Mouse (Mus musculus) lung, embryonic 16.5 days (tissue): ENCODE data around the gene Ccnt2. TPM values are rescaled to one million over a fixed set of nuclear protein-coding genes. Genes with fewer than 3 reads are reported as not detected.

Source experiments
- ATAC-seq: fragments of 200-750 bp; cut with Nextera tagmentation; 2 replicates; pipeline ENCODE4 v1.8.0; 2017; ENCODE audit warnings: low read depth, mild to moderate bottlenecking, moderate library complexity
- H3K27ac ChIP-seq: fragments of 300-500 bp; sonication (generic); 2 replicates; pipeline ENCODE4 v1.5.1; 2014; ENCODE audit warnings: mild to moderate bottlenecking, control low read depth, low read length
- H3K27me3 ChIP-seq: fragments of 300-500 bp; sonication (generic); 2 replicates; pipeline ENCODE4 v1.6.1; 2014; ENCODE audit warnings: low read depth, low read length, mixed read lengths; ENCODE audit not compliant: control insufficient read depth, insufficient read depth
- H3K36me3 ChIP-seq: fragments of 300-500 bp; sonication (generic); 2 replicates; pipeline ENCODE4 v1.6.1; 2014; ENCODE audit warnings: low read length; ENCODE audit not compliant: control insufficient read depth, insufficient read depth
- H3K4me1 ChIP-seq: fragments of 300-500 bp; sonication (generic); replicated peaks from 2 replicates; pipeline ENCODE4 v1.6.1; 2014; ENCODE audit warnings: low read length, mixed read lengths; ENCODE audit not compliant: control insufficient read depth, insufficient read depth
- H3K4me2 ChIP-seq: fragments of 300-500 bp; sonication (generic); 2 replicates; pipeline ENCODE4 v1.6.1; 2014; ENCODE audit warnings: low read depth, low read length, control low read depth
- H3K4me3 ChIP-seq: fragments of 300-500 bp; sonication (generic); 2 replicates; pipeline ENCODE4 v1.5.1; 2014; ENCODE audit warnings: mild to moderate bottlenecking, low read length, control low read depth
- H3K9ac ChIP-seq: fragments of 300-500 bp; sonication (generic); 2 replicates; pipeline ENCODE4 v1.6.1; 2014; ENCODE audit warnings: low read length, control low read depth
- H3K9me3 ChIP-seq: fragments of 300-500 bp; sonication (generic); 2 replicates; pipeline ENCODE4 v1.6.1; 2016; ENCODE audit warnings: low read length; ENCODE audit not compliant: control insufficient read depth
- WGBS: fragments of 180-500 bp; shearing (Covaris S2); extraction: QIAGEN DNeasy Blood & Tissue Kit; methylation state at CpG from one replicate; pipeline ENCODE4 v1.1.7; 2014; 5-methylcytosine and 5-hydroxymethylcytosine counted together
- polyA plus RNA-seq: library from polyadenylated mRNA; unstranded; fragments of >200 nt; fragmentation: Nextera tagmentation; extraction: Ambion mirVana; gene quantifications from 2 replicates; pipeline ENCODE4 v1.2.1, GENCODE M21; 2015

Gene Ccnt2
- polyA plus RNA-seq, 1 experiment from 2014 or later = 82.3 TPM

DNA sequence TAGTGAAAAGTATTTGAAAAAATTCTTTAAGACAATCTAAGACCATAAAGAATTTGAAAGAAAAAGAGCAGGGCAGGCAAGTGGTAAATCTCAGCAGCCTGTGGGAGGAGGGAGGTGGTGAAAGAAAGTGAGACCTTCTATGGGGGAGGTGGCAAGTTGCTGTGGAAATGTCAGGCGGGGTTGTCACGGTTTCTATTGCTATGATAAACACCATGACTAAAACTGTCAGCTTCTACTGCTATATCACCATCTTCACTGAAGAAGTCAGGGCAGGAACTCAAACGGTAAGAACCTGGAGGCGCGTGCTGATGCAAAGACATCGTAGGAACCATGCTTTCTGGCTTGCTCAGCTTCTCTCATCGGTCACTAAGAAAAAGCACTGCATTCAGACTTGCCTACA lies 39.0 kb downstream of the Ccnt2 start:
- H3K27me3 ChIP-seq = no peaks in the 10 kb centered on the region
- WGBS = 57% methylated on average over 7 of the region's 7 CpGs
- H3K9ac ChIP-seq = no peak overlapping the region
- no peak for ATAC-seq
- H3K36me3 ChIP-seq = no peaks in the 10 kb centered on the region
- H3K4me3 ChIP-seq = no peak overlapping the region
- no peak overlapping the region for H3K4me2 ChIP-seq
- H3K9me3 ChIP-seq = no peaks in the 10 kb centered on the region
- H3K4me1 ChIP-seq = no peaks in the 10 kb centered on the region
- H3K27ac ChIP-seq = no peak overlapping the region

DNA sequence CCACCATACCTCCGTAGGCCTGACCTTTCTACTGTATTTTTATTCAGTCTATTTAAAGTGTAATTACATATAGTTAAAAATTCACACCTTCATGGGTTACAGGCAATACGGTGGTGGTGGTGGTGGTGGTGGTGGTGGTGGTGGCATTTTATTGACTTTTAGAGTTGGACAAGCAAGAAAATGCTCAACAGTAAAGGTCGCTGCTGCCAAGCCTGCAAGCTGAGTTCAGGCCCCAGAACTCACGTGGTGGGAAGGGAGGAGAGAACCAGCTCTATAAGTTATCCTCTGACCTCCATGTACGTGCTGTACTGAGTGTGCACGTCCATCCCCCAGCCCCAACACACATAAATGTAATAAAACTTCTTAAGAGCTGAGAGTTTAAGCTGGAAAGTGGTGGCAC lies 42.4 kb downstream of the Ccnt2 start:
- no peak overlapping the region for H3K4me2 ChIP-seq
- no peak for ATAC-seq
- 68% methylated on average over 6 of the region's 6 CpGs for WGBS

DNA sequence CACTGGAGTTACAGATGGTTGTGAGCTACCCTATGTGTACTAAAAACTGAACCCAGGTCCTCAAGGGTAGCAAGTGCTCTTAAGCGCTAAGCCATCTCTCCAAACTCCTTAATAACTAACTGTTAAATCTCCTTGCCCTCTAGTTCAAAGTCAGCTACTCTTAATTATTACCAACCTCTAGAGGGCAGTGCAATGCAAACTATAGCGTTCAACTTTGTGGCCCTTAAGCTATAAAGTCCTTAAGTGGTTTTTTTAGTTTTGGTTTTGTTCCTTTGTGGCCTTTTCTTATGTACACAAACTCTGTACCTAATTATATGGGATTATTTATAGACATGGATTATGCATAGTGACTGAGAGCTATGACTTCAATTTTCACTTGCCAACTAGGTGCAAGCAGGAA lies 53.4 kb downstream of the Ccnt2 start:
- no peak overlapping the region for H3K9ac ChIP-seq
- ATAC-seq = no peak
- no peaks in the 10 kb centered on the region for H3K9me3 ChIP-seq
- no peaks in the 10 kb centered on the region for H3K36me3 ChIP-seq
- no peak overlapping the region for H3K27ac ChIP-seq
- no peaks in the 10 kb centered on the region for H3K4me1 ChIP-seq
- no peaks in the 10 kb centered on the region for H3K27me3 ChIP-seq
- no peak overlapping the region for H3K4me3 ChIP-seq
- no peak overlapping the region for H3K4me2 ChIP-seq
- WGBS = 11% methylated on average over 2 of the region's 2 CpGs

More for the DNA sequence above, 42.4 kb downstream of the Ccnt2 start:
- Histone ChIP-seq H3K27ac (no peak overlapping the region), H3K36me3 (no peaks in the 10 kb centered on the region), H3K9me3 (no peaks in the 10 kb centered on the region), H3K9ac (no peak overlapping the region), H3K4me1 (no peaks in the 10 kb centered on the region), H3K27me3 (no peaks in the 10 kb centered on the region), H3K4me3 (no peak overlapping the region)

DNA sequence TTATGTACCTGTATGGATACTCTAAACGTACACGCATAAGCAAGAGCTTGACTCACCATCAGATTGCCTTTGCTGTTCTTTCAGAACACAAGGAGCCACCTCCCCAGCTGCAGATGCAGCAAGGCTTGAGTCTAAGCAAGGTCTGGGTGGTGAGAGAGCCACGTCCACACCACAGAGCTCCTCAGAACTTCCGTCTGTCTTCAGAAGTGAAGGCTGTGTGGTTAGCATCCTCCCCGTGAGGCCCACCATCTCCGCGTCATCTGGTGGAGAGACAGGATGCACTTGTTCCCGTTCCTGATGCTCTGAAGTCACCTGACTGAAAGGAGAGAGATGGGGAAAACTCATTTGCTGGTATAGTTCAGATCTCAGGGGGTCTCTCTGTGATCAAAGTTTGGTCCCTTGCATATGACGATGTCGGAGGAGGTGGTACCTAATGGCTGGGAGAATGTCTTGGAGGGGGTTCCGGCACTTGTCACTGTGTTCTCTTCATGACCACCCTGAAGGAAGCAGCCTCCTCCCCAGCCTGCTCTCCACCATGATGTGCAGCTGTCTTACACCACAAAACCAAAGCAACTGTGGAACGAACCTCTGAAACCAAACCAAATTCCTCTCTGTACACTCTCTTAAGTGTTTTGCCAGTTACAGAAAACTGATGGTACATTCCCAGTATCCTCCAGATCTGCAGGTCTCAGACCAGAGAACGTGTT lies 56.4 kb downstream of the Ccnt2 start:
- 82% methylated on average over 13 of the region's 13 CpGs for WGBS
- Histone ChIP-seq H3K36me3 (no peaks in the 10 kb centered on the region), H3K4me3 (no peak overlapping the region), H3K27ac (no peak overlapping the region), H3K9ac (no peak overlapping the region), H3K4me1 (no peaks in the 10 kb centered on the region), H3K27me3 (no peaks in the 10 kb centered on the region), H3K4me2 (no peak overlapping the region), H3K9me3 (no peaks in the 10 kb centered on the region)
- ATAC-seq = no peak

DNA sequence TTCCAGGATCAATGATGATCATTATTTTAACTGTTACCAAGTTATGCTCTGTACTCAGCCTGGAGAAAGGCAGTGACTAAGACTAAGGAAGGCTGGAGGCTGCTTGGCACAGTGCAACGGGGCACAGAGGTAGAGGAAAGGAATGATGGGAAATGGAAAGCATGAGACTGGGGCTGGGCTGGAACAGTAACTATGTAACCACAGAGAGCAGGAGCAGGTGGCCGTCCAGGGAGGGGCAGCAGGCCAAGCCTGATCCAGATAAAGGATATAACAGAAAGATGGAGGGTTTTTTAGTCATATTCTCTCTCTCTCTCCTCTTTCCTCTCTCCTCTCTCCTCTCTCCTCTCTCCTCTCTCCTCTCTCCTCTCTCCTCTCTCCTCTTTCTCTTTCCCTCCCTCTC lies 59.8 kb downstream of the Ccnt2 start:
- H3K9me3 ChIP-seq = no peaks in the 10 kb centered on the region
- no peaks in the 10 kb centered on the region for H3K4me1 ChIP-seq
- H3K4me2 ChIP-seq = no peak overlapping the region
- no peak overlapping the region for H3K9ac ChIP-seq
- no peak for ATAC-seq
- no peaks in the 10 kb centered on the region for H3K36me3 ChIP-seq
- WGBS = 26% methylated on average over 2 of the region's 2 CpGs
- no peak overlapping the region for H3K27ac ChIP-seq
- no peaks in the 10 kb centered on the region for H3K27me3 ChIP-seq
- H3K4me3 ChIP-seq = no peak overlapping the region

DNA sequence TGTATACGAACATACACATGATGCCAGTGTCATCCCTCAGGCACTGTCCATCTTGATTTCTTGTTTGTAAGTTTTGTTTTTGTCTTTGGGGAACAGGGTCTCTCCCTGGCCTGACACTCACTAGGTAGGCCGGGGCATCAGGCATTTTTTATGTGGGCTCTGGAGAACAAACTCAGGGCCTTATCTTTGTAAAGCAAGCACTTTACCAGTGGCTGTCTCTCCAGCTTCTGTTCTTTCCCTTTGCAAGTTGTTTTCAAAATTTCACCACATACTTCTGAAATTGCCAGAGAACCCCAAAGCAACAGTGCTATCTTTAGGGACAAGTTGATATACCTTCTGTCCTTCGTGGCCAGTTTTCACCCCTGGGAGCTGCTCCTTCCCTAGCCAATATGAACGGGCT lies 60.2 kb downstream of the Ccnt2 start:
- H3K4me3 ChIP-seq = no peak overlapping the region
- no peak overlapping the region for H3K4me2 ChIP-seq
- no peak for ATAC-seq
- no peaks in the 10 kb centered on the region for H3K27me3 ChIP-seq
- no peak overlapping the region for H3K9ac ChIP-seq
- 48% methylated on average over 4 of the region's 4 CpGs for WGBS
- H3K36me3 ChIP-seq = no peaks in the 10 kb centered on the region
- H3K9me3 ChIP-seq = no peaks in the 10 kb centered on the region
- no peak overlapping the region for H3K27ac ChIP-seq
- no peaks in the 10 kb centered on the region for H3K4me1 ChIP-seq

DNA sequence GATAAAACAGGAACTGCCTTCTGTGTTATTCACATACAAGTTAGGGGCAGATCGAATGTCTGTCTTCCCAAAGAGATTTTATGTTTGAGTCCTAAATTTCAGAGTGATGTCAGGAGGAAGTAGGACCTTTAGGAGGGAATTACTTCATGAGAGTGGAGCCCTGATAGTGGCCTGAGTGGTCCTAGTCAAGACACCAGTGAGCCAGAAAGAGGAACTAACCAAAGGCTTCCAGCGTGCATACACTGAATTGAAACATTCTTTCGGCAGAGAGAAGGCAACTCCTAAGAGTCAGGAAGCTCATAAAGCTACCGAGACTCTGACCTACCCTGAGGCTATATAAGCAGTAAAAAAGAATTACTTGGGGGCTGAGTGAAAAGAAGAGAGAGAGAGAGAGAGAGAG lies 62.7 kb downstream of the Ccnt2 start:
- Histone ChIP-seq H3K27ac (no peak overlapping the region), H3K27me3 (no peaks in the 10 kb centered on the region), H3K9me3 (no peaks in the 10 kb centered on the region), H3K4me3 (no peak overlapping the region), H3K4me2 (no peak overlapping the region), H3K9ac (no peak overlapping the region), H3K36me3 (no peaks in the 10 kb centered on the region), H3K4me1 (no peaks in the 10 kb centered on the region)
- WGBS = 70% methylated on average over 4 of the region's 4 CpGs
- ATAC-seq = no peak

DNA sequence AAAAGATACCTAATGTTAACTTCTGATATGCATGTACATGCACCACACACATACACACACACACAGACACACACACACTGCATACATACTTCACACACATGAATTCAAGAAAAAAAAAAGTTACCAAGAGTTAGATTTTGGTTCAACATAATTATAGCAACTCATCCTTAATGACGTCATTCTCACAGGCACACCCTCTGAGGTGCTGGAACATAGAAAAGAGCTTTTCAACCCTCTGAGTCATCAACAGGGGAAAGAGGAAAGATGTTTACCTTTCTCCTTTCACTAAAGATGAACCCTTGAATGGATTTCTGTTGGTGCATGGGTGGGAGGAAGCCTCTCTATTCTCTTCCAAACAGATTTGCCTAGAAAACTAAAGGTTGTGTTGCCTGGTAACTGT lies 64.6 kb downstream of the Ccnt2 start:
- Histone ChIP-seq H3K4me1 (no peaks in the 10 kb centered on the region), H3K36me3 (no peaks in the 10 kb centered on the region), H3K4me3 (no peak overlapping the region), H3K27me3 (no peaks in the 10 kb centered on the region), H3K9me3 (no peaks in the 10 kb centered on the region), H3K4me2 (no peak overlapping the region), H3K27ac (no peak overlapping the region), H3K9ac (no peak overlapping the region)
- 60% methylated on average over 1 of the region's 1 CpGs for WGBS
- no peak for ATAC-seq

DNA sequence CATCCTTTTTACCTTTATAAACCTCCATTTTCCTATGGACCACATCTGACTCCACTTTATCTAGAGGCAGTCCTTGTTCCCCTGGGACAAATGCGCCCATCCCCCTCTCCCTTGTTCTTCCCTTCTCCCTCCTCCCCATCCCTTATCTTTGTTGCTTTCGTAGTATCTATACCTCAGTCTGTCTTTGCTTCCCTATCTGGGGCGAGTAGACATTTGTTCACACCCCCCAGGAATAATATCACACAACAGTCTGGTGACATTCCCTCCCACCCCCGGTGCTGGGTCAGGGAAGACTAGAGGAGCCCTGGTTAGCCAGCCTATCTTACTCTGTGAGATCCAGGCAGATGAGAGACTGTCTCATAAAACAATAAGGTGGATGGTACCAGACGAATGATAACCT lies 71.5 kb downstream of the Ccnt2 start:
- WGBS = 73% methylated on average over 5 of the region's 5 CpGs
- Histone ChIP-seq H3K36me3 (no peaks in the 10 kb centered on the region), H3K4me3 (no peak overlapping the region), H3K27ac (no peak overlapping the region), H3K9me3 (no peaks in the 10 kb centered on the region), H3K27me3 (no peaks in the 10 kb centered on the region), H3K9ac (no peak overlapping the region), H3K4me1 (no peaks in the 10 kb centered on the region), H3K4me2 (no peak overlapping the region)
- no peak for ATAC-seq
